Mouse (Mus musculus) midbrain, postnatal 0 days (tissue): ENCODE measurements around the gene Ifi27l2a. TPM values are rescaled to one million over a fixed set of nuclear protein-coding genes. Genes with fewer than 3 reads are reported as not detected.
"Not testable (repeated sequence)": the region's sequence is repeated elsewhere in the genome, so short reads cannot be mapped to it uniquely, and the experiment has no call there.

Experiments
- ATAC-seq: fragments of 200-750 bp; cut with Nextera tagmentation; 2 replicates; pipeline ENCODE4 v1.8.0; 2017; ENCODE audit warnings: moderate number of reproducible peaks, mild to moderate bottlenecking, moderate TSS enrichment, moderate library complexity; ENCODE audit not compliant: low FRiP score
- DNase-seq: peaks from one replicate; pipeline ENCODE4 v3.0.0-alpha.2; 2015; ENCODE audit warnings: low spot score
- H3K27ac ChIP-seq: fragments of 300-500 bp; sonication (generic); 2 replicates; pipeline ENCODE4 v1.5.1; 2014; ENCODE audit warnings: low read depth, mild to moderate bottlenecking, low read length, mixed read lengths
- H3K27me3 ChIP-seq: fragments of 300-500 bp; sonication (generic); 2 replicates; pipeline ENCODE4 v1.6.1; 2014; ENCODE audit warnings: low read length, control low read depth, mixed read lengths; ENCODE audit not compliant: insufficient read depth
- H3K36me3 ChIP-seq: fragments of 300-500 bp; sonication (generic); 2 replicates; pipeline ENCODE4 v1.6.1; 2014; ENCODE audit warnings: low read length, control low read depth, mixed read lengths; ENCODE audit not compliant: insufficient read depth
- H3K4me1 ChIP-seq: fragments of 300-500 bp; sonication (generic); 2 replicates; pipeline ENCODE4 v1.6.1; 2014; ENCODE audit warnings: mild to moderate bottlenecking, control low read depth, antibody characterized with exemption, low read length, mixed read lengths; ENCODE audit not compliant: insufficient read depth
- H3K4me2 ChIP-seq: fragments of 300-500 bp; sonication (generic); 2 replicates; pipeline ENCODE4 v1.6.1; 2014; ENCODE audit warnings: low read depth, mild to moderate bottlenecking, low read length, mixed read lengths; ENCODE audit not compliant: poor library complexity, severe bottlenecking
- H3K4me3 ChIP-seq: fragments of 300-500 bp; sonication (generic); 2 replicates; pipeline ENCODE4 v1.5.1; 2014; ENCODE audit warnings: low read depth, mild to moderate bottlenecking, low read length, moderate library complexity
- H3K9ac ChIP-seq: fragments of 300-500 bp; sonication (generic); replicated peaks from 2 replicates; pipeline ENCODE4 v1.6.1; 2014; ENCODE audit warnings: mild to moderate bottlenecking, low read length, moderate library complexity, mixed read lengths; ENCODE audit not compliant: poor library complexity, severe bottlenecking
- H3K9me3 ChIP-seq: fragments of 300-500 bp; sonication (generic); 2 replicates; pipeline ENCODE4 v1.6.1; 2016; ENCODE audit warnings: low read length, control low read depth
- CTCF ChIP-seq: IDR thresholded peaks from 2 replicates; pipeline ENCODE4 v1.5.1; 2016; ENCODE audit warnings: antibody characterized with exemption, mild to moderate bottlenecking
- WGBS: fragments of 180-500 bp; shearing (Covaris S2); extraction: QIAGEN DNeasy Blood & Tissue Kit; methylation state at CpG from one replicate; pipeline ENCODE4 v1.1.7; 2014; 5-methylcytosine and 5-hydroxymethylcytosine counted together
- polyA plus RNA-seq: library from polyadenylated mRNA; unstranded; fragments of >200 nt; fragmentation: Nextera tagmentation; extraction: Ambion mirVana; gene quantifications from 2 replicates; pipeline ENCODE4 v1.2.1, GENCODE M21; 2015
- total RNA-seq: library from RNA; depleted of rRNA; stranded (reverse); fragments of >200 nt; gene quantifications from 2 replicates; pipeline ENCODE4 v1.2.3, GENCODE M21; 2014

Ifi27l2a gene
- total and polyA plus RNA-seq, 2 experiments from 2014 or later = 1.7 to 10.3 TPM

GRCm38 (mm10) chr12:103453361-103453760, 9.9 kb upstream of the Ifi27l2a start:
- DNase-seq (no peak), ATAC-seq (no peak)
- H3K27ac ChIP-seq = no peak overlapping the region
- no peaks in the 10 kb centered on the region for H3K9me3 ChIP-seq
- H3K4me2 ChIP-seq = no peak overlapping the region
- H3K4me3 ChIP-seq = no peak overlapping the region
- H3K4me1 ChIP-seq = no peaks in the 10 kb centered on the region
- H3K36me3 ChIP-seq = no peaks in the 10 kb centered on the region
- no peak for TF ChIP-seq CTCF
- no peaks in the 10 kb centered on the region for H3K27me3 ChIP-seq
- no peak overlapping the region for H3K9ac ChIP-seq

- WGBS = 67% methylated on average over 3 of the region's 3 CpGs
These were observed 1.6 kb upstream of the Ifi27l2a start for GRCm38 (mm10) chr12:103445060-103445459.

GRCm38 (mm10) chr12:103444261-103444660, 781 bp upstream of the Ifi27l2a start:
- not testable (repeated sequence) for H3K9ac ChIP-seq, H3K4me3 ChIP-seq, ATAC-seq, H3K4me1 ChIP-seq, H3K9me3 ChIP-seq, H3K27me3 ChIP-seq, H3K4me2 ChIP-seq, H3K36me3 ChIP-seq, H3K27ac ChIP-seq, DNase-seq
- WGBS = 57% methylated on average over 6 of the region's 7 CpGs

More at GRCm38 (mm10) chr12:103445060-103445459, 1.6 kb upstream of the Ifi27l2a start:
- no peak for ATAC-seq
- DNase-seq = no peak
- H3K27ac ChIP-seq = no peak overlapping the region
- no peaks in the 10 kb centered on the region for H3K27me3 ChIP-seq
- no peak overlapping the region for H3K9ac ChIP-seq
- H3K9me3 ChIP-seq = no peaks in the 10 kb centered on the region
- H3K4me2 ChIP-seq = no peak overlapping the region
- H3K4me1 ChIP-seq = no peaks in the 10 kb centered on the region
- no peak for TF ChIP-seq CTCF
- no peaks in the 10 kb centered on the region for H3K36me3 ChIP-seq
- no peak overlapping the region for H3K4me3 ChIP-seq

GRCm38 (mm10) chr12:103437601-103438000, 5.9 kb downstream of the Ifi27l2a start:
- Histone ChIP-seq H3K27ac (no peak overlapping the region), H3K9ac (no peak overlapping the region), H3K4me2 (no peak overlapping the region), H3K36me3 (no peaks in the 10 kb centered on the region), H3K4me1 (no peaks in the 10 kb centered on the region), H3K4me3 (no peak overlapping the region), H3K9me3 (no peaks in the 10 kb centered on the region), H3K27me3 (no peaks in the 10 kb centered on the region)
- 80% methylated on average over 1 of the region's 1 CpGs for WGBS
- DNase-seq (no peak), ATAC-seq (no peak)
- no peak for TF ChIP-seq CTCF

- Histone ChIP-seq H3K27me3 (no peaks in the 10 kb centered on the region; the same call in 1 of the 2 replicates), H3K9ac (no peak overlapping the region), H3K4me3 (no peak overlapping the region), H3K27ac (no peak overlapping the region), H3K4me2 (no peak overlapping the region), H3K4me1 (no peaks in the 10 kb centered on the region), H3K9me3 (no peaks in the 10 kb centered on the region), H3K36me3 (no peaks in the 10 kb centered on the region)
- no peak for ATAC-seq
- no peak for DNase-seq
- TF ChIP-seq CTCF = no peak
These were observed 8.6 kb downstream of the Ifi27l2a start for GRCm38 (mm10) chr12:103434861-103435260.

GRCm38 (mm10) chr12:103433986-103434731, 9.3 kb downstream of the Ifi27l2a start, which contains the start of gene Ifi27:
Ifi27 (plus strand) TSS chr12:103434211.
- 69% methylated on average over 8 of the region's 8 CpGs for WGBS
- no peaks in the 10 kb centered on the region for H3K9me3 ChIP-seq
- no peaks in the 10 kb centered on the region for H3K4me1 ChIP-seq
- peak; percentile 28 for DNase-seq
- ATAC-seq = no peak
- TF ChIP-seq CTCF = no peak
- no peak within 1 kb of the TSS for H3K27ac ChIP-seq
- H3K4me3 ChIP-seq = no peak within 1 kb of the TSS
- no peaks in the 10 kb centered on the region; the same call in 1 of the 2 replicates for H3K27me3 ChIP-seq
- H3K4me2 ChIP-seq = 0 out of 2 replicates have a peak within 1 kb of the TSS, but pooled peaks have one; percentile 2
- no peaks in the 10 kb centered on the region for H3K36me3 ChIP-seq
- H3K9ac ChIP-seq = no peak within 1 kb of the TSS
